Mouse (Mus musculus): ENCODE results near the gene Knstrn. TPM values are rescaled to one million over a fixed set of nuclear protein-coding genes. Genes with fewer than 3 reads are reported as not detected.

Gene Knstrn
- polyA plus RNA-seq (2016; fragmentation: Nextera tagmentation; extraction: Ambion mirVana): 109 and 115 TPM in 2 replicates

- Histone ChIP-seq H3K27me3 (replicated peaks) (no peaks in the 10 kb centered on the region), H3K36me3 (peaks cover 27% of the 10 kb centered on the region), H3K4me2 (peak within 1 kb of the TSS; percentile 80), H3K9me3 (replicated peaks) (no peaks in the 10 kb centered on the region), H3K4me1 (replicated peaks) (peaks cover 18% of the 10 kb centered on the region), H3K27ac (ENCODE audit: poor library complexity, severe bottlenecking) (peak within 1 kb of the TSS; percentile 20; the same call in 1 of the 2 replicates), H3K9ac (peak within 1 kb of the TSS; percentile 78), H3K4me3 (peak within 1 kb of the TSS; percentile 69)
- under 1% methylated on average over 49 of the region's 49 CpGs for WGBS
- ATAC-seq (ENCODE audit: insufficient number of reproducible peaks, low FRiP score): peak; percentile 92
These were observed at the start of gene Knstrn for GRCm38 (mm10) chr2:118813981-118814836. Gene Knstrn, plus strand, starts transcription at chr2:118814003.

GRCm38 (mm10) chr2:118764094-118764831 lies 49.5 kb upstream of the Knstrn start:
- Histone ChIP-seq H3K4me3 (no peak overlapping the region), H3K36me3 (0 out of 2 replicates have a peak, but pooled peaks cover 1% of the 10 kb centered on the region), H3K4me2 (peak overlapping the region; percentile 28), H3K4me1 (replicated peaks) (peaks cover 54% of the 10 kb centered on the region), H3K27ac (ENCODE audit: poor library complexity, severe bottlenecking) (peak overlapping the region; percentile 6; the same call in 1 of the 2 replicates), H3K9ac (no peak overlapping the region), H3K9me3 (replicated peaks) (no peaks in the 10 kb centered on the region), H3K27me3 (replicated peaks) (no peaks in the 10 kb centered on the region)
- ATAC-seq (ENCODE audit: insufficient number of reproducible peaks, low FRiP score): no peak
- WGBS: 17% methylated on average over 11 of the region's 11 CpGs

GRCm38 (mm10) chr2:118764875-118765274 lies 48.9 kb upstream of the Knstrn start:
- no peak overlapping the region for H3K4me3 ChIP-seq
- H3K27me3 ChIP-seq (replicated peaks): no peaks in the 10 kb centered on the region
- no peak overlapping the region for H3K4me2 ChIP-seq
- no peaks in the 10 kb centered on the region for H3K36me3 ChIP-seq
- WGBS: 83% methylated on average over 5 of the region's 5 CpGs
- H3K4me1 ChIP-seq (replicated peaks): peaks cover 49% of the 10 kb centered on the region
- H3K9ac ChIP-seq: no peak overlapping the region
- H3K27ac ChIP-seq (ENCODE audit: poor library complexity, severe bottlenecking): no peak overlapping the region
- no peaks in the 10 kb centered on the region for H3K9me3 ChIP-seq (replicated peaks)
- ATAC-seq (ENCODE audit: insufficient number of reproducible peaks, low FRiP score): no peak

GRCm38 (mm10) chr2:118766041-118767033 lies 47.5 kb upstream of the Knstrn start:
- Histone ChIP-seq H3K9me3 (replicated peaks) (no peaks in the 10 kb centered on the region), H3K4me2 (no peak overlapping the region), H3K4me1 (replicated peaks) (peaks cover 35% of the 10 kb centered on the region), H3K27me3 (replicated peaks) (no peaks in the 10 kb centered on the region), H3K9ac (no peak overlapping the region), H3K36me3 (no peaks in the 10 kb centered on the region), H3K27ac (ENCODE audit: poor library complexity, severe bottlenecking) (no peak overlapping the region), H3K4me3 (no peak overlapping the region)
- ATAC-seq (ENCODE audit: insufficient number of reproducible peaks, low FRiP score): no peak
- WGBS: 67% methylated on average over 10 of the region's 10 CpGs

- Histone ChIP-seq H3K9ac (no peak within 1 kb of the TSS), H3K4me2 (no peak within 1 kb of the TSS), H3K9me3 (replicated peaks) (no peaks in the 10 kb centered on the region), H3K36me3 (no peaks in the 10 kb centered on the region), H3K27me3 (replicated peaks) (peaks cover 9% of the 10 kb centered on the region; the same call in 1 of the 2 replicates), H3K27ac (ENCODE audit: poor library complexity, severe bottlenecking) (no peak within 1 kb of the TSS), H3K4me3 (no peak within 1 kb of the TSS), H3K4me1 (replicated peaks) (no peaks in the 10 kb centered on the region)
- 68% methylated on average over 6 of the region's 6 CpGs for WGBS
- no peak for ATAC-seq (ENCODE audit: insufficient number of reproducible peaks, low FRiP score)
These were observed 41.5 kb upstream of the Knstrn start, which contains the start of gene Phgr1 for GRCm38 (mm10) chr2:118772158-118772874. Gene Phgr1, plus strand, starts transcription at chr2:118772769.

GRCm38 (mm10) chr2:118774536-118774935 lies 39.3 kb upstream of the Knstrn start:
- H3K27me3 ChIP-seq (replicated peaks): peaks cover 14% of the 10 kb centered on the region; the same call in 1 of the 2 replicates
- no peak overlapping the region for H3K9ac ChIP-seq
- no peak for ATAC-seq (ENCODE audit: insufficient number of reproducible peaks, low FRiP score)
- no peak overlapping the region for H3K27ac ChIP-seq (ENCODE audit: poor library complexity, severe bottlenecking)
- H3K4me2 ChIP-seq: no peak overlapping the region
- peaks cover 6% of the 10 kb centered on the region for H3K4me1 ChIP-seq (replicated peaks)
- WGBS: 78% methylated on average over 2 of the region's 2 CpGs
- H3K36me3 ChIP-seq: no peaks in the 10 kb centered on the region
- no peaks in the 10 kb centered on the region for H3K9me3 ChIP-seq (replicated peaks)
- no peak overlapping the region for H3K4me3 ChIP-seq

- no peak overlapping the region for H3K4me2 ChIP-seq
- H3K4me3 ChIP-seq: no peak overlapping the region
- ATAC-seq (ENCODE audit: insufficient number of reproducible peaks, low FRiP score): no peak
- no peaks in the 10 kb centered on the region for H3K36me3 ChIP-seq
- peaks cover 12% of the 10 kb centered on the region for H3K4me1 ChIP-seq (replicated peaks)
- H3K9me3 ChIP-seq (replicated peaks): no peaks in the 10 kb centered on the region
- no peak overlapping the region for H3K27ac ChIP-seq (ENCODE audit: poor library complexity, severe bottlenecking)
- 77% methylated on average over 1 of the region's 1 CpGs for WGBS
- H3K9ac ChIP-seq: no peak overlapping the region
- peaks cover 14% of the 10 kb centered on the region; the same call in 1 of the 2 replicates for H3K27me3 ChIP-seq (replicated peaks)
These were observed 38.4 kb upstream of the Knstrn start for GRCm38 (mm10) chr2:118775396-118775795.

- H3K9ac ChIP-seq: no peak overlapping the region
- H3K9me3 ChIP-seq (replicated peaks): no peaks in the 10 kb centered on the region
- no peak overlapping the region for H3K4me3 ChIP-seq
- H3K27ac ChIP-seq (ENCODE audit: poor library complexity, severe bottlenecking): no peak overlapping the region
- no peaks in the 10 kb centered on the region for H3K36me3 ChIP-seq
- peaks cover 12% of the 10 kb centered on the region for H3K4me1 ChIP-seq (replicated peaks)
- peaks cover 15% of the 10 kb centered on the region; the same call in 1 of the 2 replicates for H3K27me3 ChIP-seq (replicated peaks)
- WGBS: 77% methylated on average over 3 of the region's 4 CpGs
- ATAC-seq (ENCODE audit: insufficient number of reproducible peaks, low FRiP score): peak; percentile 20; the same call in 1 of the 2 replicates
- H3K4me2 ChIP-seq: no peak overlapping the region
These were observed 38.0 kb upstream of the Knstrn start for GRCm38 (mm10) chr2:118775846-118776245.

GRCm38 (mm10) chr2:118776295-118776694 lies 37.5 kb upstream of the Knstrn start:
- H3K4me3 ChIP-seq: no peak overlapping the region
- no peak overlapping the region for H3K9ac ChIP-seq
- 59% methylated on average over 2 of the region's 2 CpGs for WGBS
- ATAC-seq (ENCODE audit: insufficient number of reproducible peaks, low FRiP score): no peak
- no peak overlapping the region for H3K27ac ChIP-seq (ENCODE audit: poor library complexity, severe bottlenecking)
- H3K27me3 ChIP-seq (replicated peaks): peaks cover 18% of the 10 kb centered on the region; the same call in 1 of the 2 replicates
- peaks cover 12% of the 10 kb centered on the region for H3K4me1 ChIP-seq (replicated peaks)
- H3K4me2 ChIP-seq: no peak overlapping the region
- no peaks in the 10 kb centered on the region for H3K9me3 ChIP-seq (replicated peaks)
- no peaks in the 10 kb centered on the region for H3K36me3 ChIP-seq

GRCm38 (mm10) chr2:118778418-118778817 lies 35.4 kb upstream of the Knstrn start:
- Histone ChIP-seq H3K27ac (ENCODE audit: poor library complexity, severe bottlenecking) (no peak overlapping the region), H3K4me1 (replicated peaks) (peaks cover 12% of the 10 kb centered on the region), H3K36me3 (no peaks in the 10 kb centered on the region), H3K4me2 (no peak overlapping the region), H3K9me3 (replicated peaks) (no peaks in the 10 kb centered on the region), H3K27me3 (replicated peaks) (peaks cover 9% of the 10 kb centered on the region; the same call in 1 of the 2 replicates), H3K9ac (no peak overlapping the region), H3K4me3 (no peak overlapping the region)
- no peak for ATAC-seq (ENCODE audit: insufficient number of reproducible peaks, low FRiP score)
- 66% methylated on average over 4 of the region's 4 CpGs for WGBS
